Mouse (Mus musculus) liver, embryonic 13.5 days (tissue): ENCODE results near the gene Dnah12. TPM values are rescaled to one million over a fixed set of nuclear protein-coding genes. Genes with fewer than 3 reads are reported as not detected.

Experiments used
- ATAC-seq: fragments of 200-750 bp; cut with Nextera tagmentation; 2 replicates; pipeline ENCODE4 v1.8.0; 2017; ENCODE audit warnings: low read depth, mild to moderate bottlenecking, moderate number of reproducible peaks, moderate library complexity
- DNase-seq: peaks from one replicate; pipeline ENCODE4 v3.0.0; 2022
- H3K27ac ChIP-seq: fragments of 300-500 bp; sonication (generic); 2 replicates; pipeline ENCODE4 v1.5.1; 2015; ENCODE audit warnings: moderate library complexity, mild to moderate bottlenecking, inconsistent platforms
- H3K27me3 ChIP-seq: fragments of 300-500 bp; sonication (generic); 2 replicates; pipeline ENCODE4 v1.6.1; 2015; ENCODE audit warnings: mild to moderate bottlenecking, inconsistent platforms
- H3K36me3 ChIP-seq: fragments of 300-500 bp; sonication (generic); 2 replicates; pipeline ENCODE4 v1.6.1; 2015; ENCODE audit warnings: mild to moderate bottlenecking, inconsistent platforms
- H3K4me1 ChIP-seq: fragments of 300-500 bp; sonication (generic); replicated peaks from 2 replicates; pipeline ENCODE4 v1.6.1; 2015; ENCODE audit warnings: inconsistent platforms
- H3K4me2 ChIP-seq: fragments of 300-500 bp; sonication (generic); 2 replicates; pipeline ENCODE4 v1.6.1; 2015; ENCODE audit warnings: inconsistent platforms, mild to moderate bottlenecking, moderate library complexity
- H3K4me3 ChIP-seq: fragments of 300-500 bp; sonication (generic); replicated peaks from 2 replicates; pipeline ENCODE4 v1.5.1; 2015; ENCODE audit warnings: mild to moderate bottlenecking, inconsistent platforms
- H3K9ac ChIP-seq: fragments of 300-500 bp; sonication (generic); 2 replicates; pipeline ENCODE4 v1.6.1; 2015; ENCODE audit warnings: mild to moderate bottlenecking, inconsistent platforms
- H3K9me3 ChIP-seq: fragments of 300-500 bp; sonication (generic); replicated peaks from 2 replicates; pipeline ENCODE4 v1.6.1; 2016; ENCODE audit warnings: inconsistent platforms
- WGBS: fragments of 180-500 bp; shearing (Covaris S2); methylation state at CpG from one replicate; pipeline ENCODE4 v1.1.7; 2015; ENCODE audit not compliant: insufficient replicate concordance; 5-methylcytosine and 5-hydroxymethylcytosine counted together
- polyA plus RNA-seq: library from polyadenylated mRNA; unstranded; fragments of >200 nt; fragmentation: Nextera tagmentation; extraction: Ambion mirVana; gene quantifications from 2 replicates; pipeline ENCODE4 v1.2.1, GENCODE M21; 2015

Gene Dnah12
- polyA plus RNA-seq, 1 experiment from 2014 or later, result 0.02 TPM

DNA sequence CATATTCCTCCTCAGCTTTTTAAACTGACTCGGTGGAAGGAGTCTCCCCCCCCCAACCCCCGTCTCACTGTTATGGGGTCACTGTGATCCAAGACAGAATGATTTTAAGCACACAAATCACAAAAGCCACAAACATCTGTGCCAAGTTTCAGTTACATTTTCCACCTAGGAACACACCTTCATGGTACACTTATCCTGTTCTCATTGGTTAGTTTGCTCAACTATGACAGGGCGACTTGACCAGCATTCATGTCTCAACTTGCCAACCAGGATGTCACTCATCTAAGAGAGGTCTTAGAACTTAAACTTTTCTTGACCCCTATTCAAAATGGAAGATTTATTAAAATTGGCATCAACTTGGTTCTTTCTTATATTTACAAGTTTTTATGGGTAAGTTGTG lies 31.8 kb downstream of the Dnah12 start:
- DNase-seq (no peak), ATAC-seq (no peak)
- WGBS, result 63% methylated on average over 3 of the region's 3 CpGs
- Histone ChIP-seq H3K27me3 (no peaks in the 10 kb centered on the region), H3K9ac (no peak overlapping the region), H3K4me3 (no peak overlapping the region), H3K36me3 (no peaks in the 10 kb centered on the region), H3K4me2 (no peak overlapping the region), H3K9me3 (no peaks in the 10 kb centered on the region), H3K27ac (no peak overlapping the region), H3K4me1 (no peaks in the 10 kb centered on the region)

DNA sequence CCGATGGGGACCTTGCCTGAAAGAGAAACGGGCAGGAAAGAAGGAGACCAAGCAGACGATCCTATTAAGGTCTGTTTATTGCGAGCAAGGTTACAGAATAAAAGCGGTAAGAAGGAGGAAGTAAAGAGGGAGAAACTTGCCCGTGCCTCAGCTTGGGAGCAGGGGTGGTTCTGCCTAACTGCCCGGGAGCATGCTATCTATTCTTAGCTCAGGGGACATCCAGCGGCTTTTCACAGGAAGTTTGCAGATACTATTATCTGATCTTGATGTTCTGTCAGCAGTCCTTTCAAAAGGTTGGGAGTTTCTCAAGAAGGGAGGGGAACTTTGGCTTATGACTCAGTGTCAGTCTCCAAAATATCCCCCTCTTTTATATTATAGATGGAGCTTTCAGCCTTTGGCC lies 65.5 kb downstream of the Dnah12 start:
- H3K4me3 ChIP-seq, result no peak overlapping the region
- no peak for ATAC-seq
- H3K4me1 ChIP-seq, result no peaks in the 10 kb centered on the region
- H3K27ac ChIP-seq, result no peak overlapping the region
- H3K9ac ChIP-seq, result no peak overlapping the region
- no peak for DNase-seq
- no peak overlapping the region for H3K4me2 ChIP-seq
- H3K36me3 ChIP-seq, result no peaks in the 10 kb centered on the region
- 16% methylated on average over 8 of the region's 8 CpGs for WGBS
- no peaks in the 10 kb centered on the region for H3K27me3 ChIP-seq
- 0 out of 2 replicates have a peak, but pooled peaks cover 4% of the 10 kb centered on the region for H3K9me3 ChIP-seq

GRCm38 (mm10) chr14:26764827-26765226 lies 71.8 kb downstream of the Dnah12 start:
- H3K4me2 ChIP-seq, result no peak overlapping the region
- no peak overlapping the region for H3K27ac ChIP-seq
- H3K4me3 ChIP-seq, result no peak overlapping the region
- no peak for ATAC-seq
- 0 out of 2 replicates have a peak, but pooled peaks cover 8% of the 10 kb centered on the region for H3K9me3 ChIP-seq
- no peaks in the 10 kb centered on the region for H3K4me1 ChIP-seq
- H3K9ac ChIP-seq, result no peak overlapping the region
- H3K36me3 ChIP-seq, result no peaks in the 10 kb centered on the region
- DNase-seq, result no peak
- H3K27me3 ChIP-seq, result no peaks in the 10 kb centered on the region
- WGBS, result 29% methylated on average over 6 of the region's 6 CpGs

DNA sequence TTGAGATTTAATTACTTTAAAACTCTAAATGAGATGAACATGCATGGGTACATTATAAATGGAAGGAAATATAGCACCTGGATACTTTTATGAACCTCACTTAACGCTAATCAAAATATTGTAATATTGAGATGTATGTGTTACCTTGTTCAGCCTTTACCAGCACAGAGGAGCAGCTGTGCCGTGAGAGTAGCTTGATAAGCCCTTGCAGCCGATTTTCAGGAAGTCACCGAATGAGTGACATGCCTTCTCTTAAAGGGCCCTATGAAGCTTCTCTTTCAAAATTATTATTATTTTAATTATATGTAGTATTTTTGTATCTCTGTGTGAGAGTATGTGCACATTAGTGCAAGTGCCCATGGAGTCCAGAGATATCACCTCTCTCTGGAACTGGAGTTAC lies 75.1 kb downstream of the Dnah12 start:
- Histone ChIP-seq H3K4me1 (no peaks in the 10 kb centered on the region), H3K4me3 (no peak overlapping the region), H3K27ac (no peak overlapping the region), H3K9ac (no peak overlapping the region), H3K36me3 (no peaks in the 10 kb centered on the region), H3K9me3 (0 out of 2 replicates have a peak, but pooled peaks cover 5% of the 10 kb centered on the region), H3K4me2 (no peak overlapping the region), H3K27me3 (no peaks in the 10 kb centered on the region)
- WGBS, result 27% methylated on average over 4 of the region's 4 CpGs
- ATAC-seq, result no peak
- DNase-seq, result no peak

DNA sequence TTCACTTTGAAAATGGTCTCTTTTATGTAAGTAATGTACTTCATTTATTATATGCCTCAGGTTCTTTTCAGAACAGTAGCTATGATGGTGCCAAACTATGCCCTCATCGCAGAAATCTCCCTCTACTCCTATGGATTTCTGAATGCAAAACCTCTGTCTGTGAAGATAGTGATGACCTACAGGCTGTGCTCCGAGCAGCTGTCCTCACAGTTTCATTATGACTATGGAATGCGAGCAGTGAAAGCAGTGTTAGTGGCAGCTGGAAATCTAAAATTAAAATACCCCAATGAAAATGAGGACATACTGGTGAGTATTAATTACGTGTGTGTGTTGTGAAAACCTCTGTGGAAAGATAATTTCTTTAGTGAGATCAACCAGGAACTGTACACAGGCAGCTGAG lies 80.5 kb downstream of the Dnah12 start:
- Histone ChIP-seq H3K27ac (no peak overlapping the region), H3K4me1 (no peaks in the 10 kb centered on the region), H3K27me3 (no peaks in the 10 kb centered on the region), H3K36me3 (no peaks in the 10 kb centered on the region), H3K9ac (no peak overlapping the region), H3K4me2 (no peak overlapping the region), H3K4me3 (no peak overlapping the region), H3K9me3 (no peaks in the 10 kb centered on the region)
- DNase-seq, result no peak
- 69% methylated on average over 4 of the region's 4 CpGs for WGBS
- ATAC-seq, result no peak

DNA sequence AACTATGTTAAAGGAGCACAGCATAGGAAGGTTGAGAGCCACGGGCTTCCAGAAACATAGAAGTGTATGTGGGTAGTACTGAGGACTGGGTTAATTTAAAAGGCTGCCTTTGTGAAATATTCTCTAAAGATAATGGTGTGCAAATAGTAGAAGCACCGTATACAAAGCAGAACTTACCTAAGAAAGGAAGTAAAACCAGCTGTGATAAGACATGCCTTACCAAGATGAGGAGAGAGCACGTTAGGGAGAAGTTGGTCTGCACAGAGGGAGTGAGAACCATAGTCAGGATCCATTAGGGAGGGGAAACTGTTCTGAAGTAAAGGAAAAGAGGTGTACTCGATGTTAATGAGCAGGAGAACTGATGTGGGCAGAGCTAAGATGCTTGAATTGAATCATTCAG lies 90.7 kb downstream of the Dnah12 start:
- Histone ChIP-seq H3K4me3 (no peak overlapping the region), H3K27ac (no peak overlapping the region), H3K4me1 (no peaks in the 10 kb centered on the region), H3K36me3 (no peaks in the 10 kb centered on the region), H3K4me2 (no peak overlapping the region), H3K9ac (no peak overlapping the region), H3K9me3 (no peaks in the 10 kb centered on the region), H3K27me3 (no peaks in the 10 kb centered on the region)
- WGBS, result 8% methylated on average over 4 of the region's 4 CpGs
- DNase-seq (no peak), ATAC-seq (no peak)

GRCm38 (mm10) chr14:26785695-26786094 lies 92.6 kb downstream of the Dnah12 start:
- ATAC-seq (no peak), DNase-seq (no peak)
- WGBS, result 49% methylated on average over 4 of the region's 4 CpGs
- H3K4me2 ChIP-seq, result no peak overlapping the region
- H3K4me3 ChIP-seq, result no peak overlapping the region
- H3K9me3 ChIP-seq, result no peaks in the 10 kb centered on the region
- H3K27ac ChIP-seq, result no peak overlapping the region
- no peak overlapping the region for H3K9ac ChIP-seq
- no peaks in the 10 kb centered on the region for H3K4me1 ChIP-seq
- H3K36me3 ChIP-seq, result no peaks in the 10 kb centered on the region
- no peaks in the 10 kb centered on the region for H3K27me3 ChIP-seq

DNA sequence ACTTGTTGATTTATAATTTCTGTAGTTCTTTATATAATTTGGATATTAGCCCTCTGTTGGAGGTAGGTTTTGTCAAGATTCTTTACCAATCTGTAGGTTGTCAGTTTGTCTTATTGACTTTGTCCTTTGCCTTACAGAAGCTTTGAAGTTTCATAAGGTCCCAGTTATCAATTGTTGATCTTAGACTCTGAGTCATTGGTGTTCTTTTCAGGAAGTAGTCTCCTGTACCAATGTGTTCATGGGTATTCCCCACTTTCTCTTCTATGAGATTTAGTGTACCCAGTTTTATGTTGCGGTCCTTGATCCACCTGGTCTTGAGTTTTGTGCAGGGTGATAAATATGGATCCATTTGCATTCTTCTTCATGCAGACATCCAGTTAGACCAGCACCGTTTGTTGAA lies 101.4 kb downstream of the Dnah12 start:
- WGBS, result 77% methylated on average over 2 of the region's 2 CpGs
- no peak overlapping the region for H3K4me3 ChIP-seq
- no peak overlapping the region for H3K9ac ChIP-seq

DNA sequence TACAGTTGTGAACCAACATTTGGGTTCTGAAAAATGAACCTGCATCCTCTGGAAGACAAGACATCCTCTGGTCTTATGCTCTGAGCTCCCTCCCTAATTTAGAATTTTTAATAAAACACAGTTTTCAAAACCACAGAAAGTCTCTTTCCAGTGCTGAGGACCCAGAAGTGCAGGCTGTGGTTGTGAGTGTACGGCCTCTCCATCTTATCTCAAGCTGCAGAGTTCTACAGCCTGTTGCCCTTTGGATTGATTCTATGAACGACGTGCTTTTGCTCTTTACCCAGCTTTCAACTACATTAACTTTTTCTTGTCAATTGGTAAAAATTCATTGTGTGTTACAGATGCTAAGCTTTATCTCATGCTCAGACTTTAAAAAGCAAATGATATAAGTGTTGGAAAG lies 105.3 kb downstream of the Dnah12 start:
- Histone ChIP-seq H3K27me3 (no peaks in the 10 kb centered on the region), H3K9ac (no peak overlapping the region), H3K4me1 (no peaks in the 10 kb centered on the region), H3K4me3 (no peak overlapping the region), H3K9me3 (no peaks in the 10 kb centered on the region), H3K4me2 (no peak overlapping the region), H3K27ac (no peak overlapping the region), H3K36me3 (no peaks in the 10 kb centered on the region)
- ATAC-seq (no peak), DNase-seq (no peak)
- 13% methylated on average over 3 of the region's 3 CpGs for WGBS

More for the DNA sequence above, 101.4 kb downstream of the Dnah12 start:
- H3K27me3 ChIP-seq, result no peaks in the 10 kb centered on the region
- no peaks in the 10 kb centered on the region for H3K9me3 ChIP-seq
- H3K27ac ChIP-seq, result no peak overlapping the region
- no peak overlapping the region for H3K4me2 ChIP-seq
- DNase-seq (no peak), ATAC-seq (no peak)
- H3K4me1 ChIP-seq, result no peaks in the 10 kb centered on the region
- H3K36me3 ChIP-seq, result no peaks in the 10 kb centered on the region

DNA sequence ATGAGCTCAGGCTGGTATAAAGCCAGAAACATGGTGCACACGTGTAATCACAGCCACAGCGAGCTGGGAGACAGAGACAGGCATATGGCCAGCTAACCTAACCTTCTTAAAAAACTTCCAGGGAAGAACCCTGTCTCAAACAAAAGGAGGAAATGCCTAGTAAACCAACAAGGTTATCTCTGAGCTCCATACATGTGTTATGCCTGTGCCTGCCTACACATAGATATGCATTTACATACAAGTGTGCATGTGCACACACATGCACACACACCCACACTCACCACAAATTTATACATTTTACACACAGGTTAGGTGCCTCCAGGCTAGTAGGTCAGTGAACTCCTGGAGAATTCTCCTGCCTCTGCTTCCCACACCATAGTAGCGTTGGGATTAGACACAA lies 106.2 kb downstream of the Dnah12 start:
- DNase-seq, result no peak
- no peaks in the 10 kb centered on the region for H3K9me3 ChIP-seq
- no peak overlapping the region for H3K9ac ChIP-seq
- H3K4me3 ChIP-seq, result no peak overlapping the region
- no peaks in the 10 kb centered on the region for H3K36me3 ChIP-seq
- H3K27me3 ChIP-seq, result no peaks in the 10 kb centered on the region
- H3K4me1 ChIP-seq, result no peaks in the 10 kb centered on the region
- H3K27ac ChIP-seq, result no peak overlapping the region
- 50% methylated on average over 3 of the region's 3 CpGs for WGBS
- no peak for ATAC-seq
- no peak overlapping the region for H3K4me2 ChIP-seq

GRCm38 (mm10) chr14:26805500-26805899 lies 112.4 kb downstream of the Dnah12 start:
- 47% methylated on average over 7 of the region's 7 CpGs for WGBS
- Histone ChIP-seq H3K36me3 (no peaks in the 10 kb centered on the region), H3K27ac (no peak overlapping the region)

GRCm38 (mm10) chr14:26812734-26813133 lies 119.7 kb downstream of the Dnah12 start:
- no peaks in the 10 kb centered on the region for H3K4me1 ChIP-seq

More at GRCm38 (mm10) chr14:26805500-26805899, 112.4 kb downstream of the Dnah12 start:
- no peak overlapping the region for H3K4me3 ChIP-seq
- no peaks in the 10 kb centered on the region for H3K9me3 ChIP-seq
- no peak overlapping the region for H3K9ac ChIP-seq
- ATAC-seq (no peak), DNase-seq (no peak)
- H3K4me2 ChIP-seq, result no peak overlapping the region
- no peaks in the 10 kb centered on the region for H3K4me1 ChIP-seq
- no peaks in the 10 kb centered on the region for H3K27me3 ChIP-seq

More at GRCm38 (mm10) chr14:26812734-26813133, 119.7 kb downstream of the Dnah12 start:
- DNase-seq (no peak), ATAC-seq (no peak)
- no peaks in the 10 kb centered on the region for H3K27me3 ChIP-seq
- 76% methylated on average over 11 of the region's 11 CpGs for WGBS
- H3K4me3 ChIP-seq, result no peak overlapping the region
- H3K36me3 ChIP-seq, result no peaks in the 10 kb centered on the region
- H3K9me3 ChIP-seq, result no peaks in the 10 kb centered on the region
- no peak overlapping the region for H3K4me2 ChIP-seq
- H3K27ac ChIP-seq, result no peak overlapping the region
- H3K9ac ChIP-seq, result no peak overlapping the region
